Mouse (Mus musculus) induced T-regulatory cell, adult 2 months (primary cell): ENCODE results near the gene 1700003E16Rik.

Experiments
- DNase-seq: peaks from one replicate; pipeline ENCODE4 v3.0.0-alpha.2; 2012; ENCODE audit warnings: low read depth

1700003E16Rik gene

GRCm38 (mm10) chr6:83156259-83156684 is at the start of gene 1700003E16Rik, which contains the start of gene Wdr54:
1700003E16Rik (plus strand) TSS chr6:83156404.
Wdr54 (minus strand) TSS chr6:83156397.
- peak; percentile 76 for DNase-seq

DNA sequence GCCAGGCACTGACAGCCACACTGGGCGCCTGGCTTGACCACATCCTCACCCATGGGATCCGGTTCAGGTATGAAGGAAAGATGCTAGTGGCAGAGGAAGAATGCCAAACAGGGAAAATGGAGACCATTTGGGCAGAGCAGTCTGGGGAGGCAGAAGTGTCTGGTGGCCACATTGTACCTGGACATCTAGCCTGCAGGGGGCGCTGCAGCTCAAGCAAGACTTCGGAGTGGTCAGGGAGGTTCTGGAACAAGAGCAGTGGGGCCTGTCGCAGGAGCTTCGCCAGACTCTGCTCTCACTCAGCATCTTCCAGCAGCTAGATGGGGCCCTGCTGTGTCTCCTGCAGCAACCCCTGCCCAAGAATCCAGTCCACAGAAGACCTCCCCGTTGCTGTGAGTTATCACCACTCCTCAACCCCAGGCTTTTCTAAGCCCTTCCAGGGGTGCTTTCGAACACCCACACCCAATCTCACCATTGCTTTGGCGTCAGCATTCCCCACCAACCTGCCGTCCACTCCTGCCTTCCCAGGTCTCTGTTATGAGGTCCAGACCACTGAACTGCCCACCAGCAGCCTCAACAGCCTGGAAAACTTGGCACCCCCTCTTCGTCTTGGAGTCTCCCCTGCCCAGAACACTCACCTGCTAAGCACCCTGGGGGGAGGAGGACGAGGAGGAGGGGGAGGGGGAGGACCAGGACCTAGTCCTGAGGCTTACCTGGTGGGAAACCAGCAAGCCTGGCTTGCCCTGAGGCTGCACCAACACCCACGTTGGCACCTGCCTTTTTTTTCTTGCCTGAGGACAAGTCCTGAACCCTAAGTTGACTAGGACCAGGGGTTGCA is 48.4 kb upstream of the 1700003E16Rik start:
- DNase-seq: peak; percentile 90

DNA sequence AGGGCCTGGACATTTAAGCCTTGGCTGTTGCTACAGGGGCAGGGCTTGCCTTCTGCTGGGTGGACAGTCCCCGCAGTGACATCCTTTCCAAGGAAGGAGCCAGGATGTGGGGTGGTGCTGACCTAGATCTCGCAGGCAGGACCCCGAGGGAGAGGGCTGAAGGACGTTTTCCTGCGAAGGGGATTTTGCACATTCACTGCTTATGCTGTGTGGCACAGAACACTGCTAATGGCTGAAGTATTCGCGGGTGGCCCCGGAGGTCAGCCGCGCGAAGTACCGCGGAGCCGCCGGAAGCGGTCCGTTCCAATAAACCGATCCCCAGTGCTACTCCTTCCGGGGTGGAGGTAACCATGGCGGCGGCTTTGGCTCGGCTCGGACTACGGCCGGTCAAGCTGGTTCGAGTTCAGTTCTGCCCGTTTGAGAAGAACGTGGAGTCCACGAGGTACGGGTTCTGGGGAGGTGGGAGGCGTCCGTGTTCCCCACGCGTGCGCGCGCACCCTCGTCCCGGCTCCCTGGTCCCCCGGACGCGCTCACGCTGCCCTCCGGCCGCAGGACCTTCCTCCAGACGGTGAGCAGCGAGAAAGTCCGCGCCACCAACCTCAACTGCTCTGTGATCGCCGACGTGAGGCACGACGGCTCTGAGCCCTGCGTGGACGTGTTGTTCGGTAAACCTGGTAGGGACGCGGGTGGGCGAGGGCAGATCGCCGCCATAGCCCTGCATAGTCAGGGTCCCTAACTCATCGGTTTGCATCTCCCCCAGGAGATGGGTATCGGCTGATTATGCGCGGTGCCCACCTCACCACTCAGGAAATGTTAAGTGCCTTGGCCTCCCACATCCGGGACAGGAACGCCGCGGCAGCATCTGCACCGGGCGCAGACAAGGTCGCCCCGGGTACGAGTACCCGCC is 47.2 kb upstream of the 1700003E16Rik start, which contains the start of gene Mrpl53:
TSS of gene Mrpl53 (plus strand) at position 279 of the 907 bp plus-strand sequence.
- DNase-seq: peak; percentile 81

- no peak for DNase-seq
Measured at GRCm38 (mm10) chr6:83111510-83112136, 44.6 kb upstream of the 1700003E16Rik start.

DNA sequence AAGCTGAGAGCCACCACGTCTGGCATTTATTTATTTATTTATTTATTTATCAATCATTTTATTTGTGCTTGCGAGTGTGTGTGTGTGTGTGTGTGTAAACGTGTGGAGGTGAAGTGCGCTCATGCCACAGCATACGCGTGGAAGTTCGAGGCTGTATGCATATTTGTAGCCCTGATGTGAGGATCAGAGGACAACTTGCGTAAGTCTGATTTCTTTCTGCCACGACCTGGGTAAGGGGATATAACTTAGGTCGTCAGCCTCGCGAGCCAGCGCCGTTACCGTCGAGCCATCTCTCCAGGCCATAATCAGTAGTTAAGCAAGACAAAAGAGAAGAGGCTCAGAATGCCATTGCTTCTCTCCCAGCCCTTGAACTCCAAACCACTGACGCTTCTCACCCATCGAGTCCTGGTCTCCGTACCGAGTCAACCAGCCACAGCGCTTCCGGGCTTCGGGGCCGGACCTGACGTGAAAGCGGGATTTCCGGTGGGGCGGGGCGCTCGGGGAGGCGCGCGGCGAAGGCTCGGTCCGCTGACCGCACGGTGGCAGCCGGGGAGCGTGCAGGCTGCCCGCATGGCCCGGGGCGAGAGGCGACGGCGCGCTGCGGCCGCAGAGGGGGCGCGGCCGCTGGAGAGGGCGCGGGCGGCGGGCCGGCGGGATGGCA is 41.1 kb upstream of the 1700003E16Rik start, which contains the start of gene Mogs:
TSS of gene Mogs (plus strand) at position 486 of the 661 bp plus-strand sequence.
- DNase-seq: peak; percentile 95

GRCm38 (mm10) chr6:83115682-83116372 is 40.4 kb upstream of the 1700003E16Rik start:
- peak; percentile 73 for DNase-seq

- DNase-seq: no peak
Measured at GRCm38 (mm10) chr6:83116373-83117164, 39.6 kb upstream of the 1700003E16Rik start.

DNA sequence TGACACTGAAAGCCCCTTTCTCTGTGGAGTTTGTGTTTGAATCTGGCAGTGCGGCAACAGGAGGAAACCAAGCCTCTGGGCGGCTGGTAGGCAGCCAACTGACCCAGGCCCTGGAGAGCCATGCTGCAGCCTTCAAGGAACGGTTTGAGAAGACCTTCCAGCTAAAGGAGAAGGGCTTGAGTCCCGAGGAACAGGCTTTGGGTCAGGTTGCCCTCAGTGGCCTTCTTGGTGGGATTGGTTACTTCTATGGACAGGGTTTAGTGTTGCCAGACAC is 39.1 kb upstream of the 1700003E16Rik start:
- DNase-seq: no peak

DNA sequence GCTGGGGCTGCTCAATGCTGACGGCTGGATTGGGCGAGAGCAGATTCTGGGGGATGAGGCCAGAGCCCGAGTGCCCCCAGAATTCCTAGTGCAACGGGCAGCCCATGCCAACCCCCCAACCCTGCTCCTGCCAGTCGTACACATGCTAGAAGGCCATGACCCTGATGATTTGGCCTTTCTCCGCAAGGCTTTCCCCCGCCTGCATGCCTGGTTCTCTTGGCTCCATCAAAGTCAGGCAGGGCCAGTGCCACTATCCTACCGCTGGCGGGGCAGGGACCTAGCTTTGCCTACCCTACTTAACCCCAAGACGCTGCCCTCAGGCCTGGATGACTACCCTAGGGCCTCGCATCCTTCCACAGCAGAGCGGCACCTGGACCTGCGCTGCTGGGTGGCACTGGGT is 38.6 kb upstream of the 1700003E16Rik start:
- DNase-seq: no peak

DNA sequence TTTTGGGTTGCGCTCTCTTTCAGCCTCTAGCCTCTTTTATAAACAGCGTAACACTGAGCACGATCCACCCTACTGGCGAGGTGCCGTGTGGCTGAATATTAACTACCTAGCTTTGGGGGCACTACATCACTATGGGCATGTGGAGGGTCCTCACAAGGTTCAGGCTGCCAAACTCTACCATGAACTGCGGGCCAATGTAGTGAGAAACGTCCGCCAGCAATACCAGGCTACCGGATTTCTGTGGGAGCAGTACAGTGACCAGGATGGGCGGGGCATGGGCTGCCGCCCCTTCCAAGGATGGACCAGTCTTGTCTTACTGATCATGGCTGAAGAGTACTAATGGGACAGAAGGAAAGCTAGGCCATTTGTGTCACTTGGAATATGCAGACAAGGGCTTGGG is 37.8 kb upstream of the 1700003E16Rik start:
- no peak for DNase-seq

DNA sequence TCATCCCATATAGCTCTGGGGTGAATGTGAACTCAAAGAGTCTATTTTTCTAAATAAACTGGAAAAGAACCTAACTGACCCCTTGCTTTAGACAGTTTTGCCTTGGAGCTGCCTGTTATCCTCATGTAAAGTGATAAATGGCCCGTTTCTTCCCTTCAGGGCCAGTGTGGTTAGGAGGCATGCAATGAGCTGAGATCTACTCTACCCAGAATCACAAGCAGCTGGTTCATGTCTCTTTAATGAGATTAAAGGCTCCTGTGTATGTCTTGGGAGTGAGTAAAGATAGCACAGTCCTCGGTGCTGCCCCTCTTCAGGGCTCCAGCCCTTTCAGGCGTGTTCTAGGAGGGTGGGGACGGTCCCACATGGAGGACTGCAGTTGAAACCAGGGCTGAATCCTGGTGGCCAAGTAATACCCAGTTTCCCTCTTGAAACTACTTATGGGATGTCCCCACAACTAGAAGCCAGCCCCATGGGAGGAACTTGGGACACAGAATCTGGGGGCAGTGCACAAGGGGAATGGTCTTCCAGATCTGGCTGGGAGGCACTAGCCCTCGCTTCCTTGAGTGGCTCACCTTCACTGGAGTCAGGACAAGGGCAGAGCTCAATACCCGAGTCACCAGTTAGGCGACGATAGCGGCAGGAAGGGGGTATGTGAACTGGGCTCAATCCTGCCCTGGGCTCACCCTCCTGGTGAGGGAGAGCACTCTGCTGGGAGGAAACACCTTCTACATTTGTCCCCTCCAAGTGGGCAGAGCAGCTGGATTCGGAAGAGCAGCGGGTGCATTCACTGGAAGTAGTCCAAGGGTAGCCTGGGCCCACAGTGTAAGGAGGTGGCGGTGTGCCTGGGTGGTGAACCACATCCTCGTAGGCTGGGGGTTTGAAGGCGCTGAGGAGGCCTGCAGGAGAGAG is 37.1 kb upstream of the 1700003E16Rik start:
- DNase-seq: peak; percentile 32

- DNase-seq: no peak
Measured at GRCm38 (mm10) chr6:83119734-83120051, 36.5 kb upstream of the 1700003E16Rik start.

- DNase-seq: peak; percentile 98
Measured at GRCm38 (mm10) chr6:83120930-83121862, 35.0 kb upstream of the 1700003E16Rik start, which contains the start of gene Wbp1. Wbp1 (minus strand) TSS chr6:83121559.

GRCm38 (mm10) chr6:83121863-83122710 is 34.1 kb upstream of the 1700003E16Rik start:
- peak; percentile 23 for DNase-seq

DNA sequence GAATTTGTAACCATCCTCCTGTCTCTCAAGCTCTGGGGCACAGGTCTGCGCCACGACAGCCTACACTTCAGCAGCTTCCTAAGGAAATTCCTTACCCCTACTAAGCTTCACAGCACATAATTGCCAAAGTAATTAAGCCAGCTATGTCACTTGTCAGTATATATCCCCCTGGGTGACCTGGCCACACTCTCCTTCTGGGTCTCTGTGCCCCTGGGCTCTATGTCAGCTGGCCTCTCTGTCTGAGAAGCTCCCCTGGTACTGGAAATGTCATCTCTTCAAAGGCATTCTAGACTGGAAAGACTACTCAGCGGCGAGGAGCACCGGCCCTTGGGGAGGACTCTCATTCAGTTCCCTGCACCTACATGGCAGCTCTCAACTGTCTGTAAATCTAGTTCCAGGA is 33.2 kb upstream of the 1700003E16Rik start:
- DNase-seq: no peak

- DNase-seq: peak; percentile 98
Measured at GRCm38 (mm10) chr6:83124851-83125312, 31.3 kb upstream of the 1700003E16Rik start.

- no peak for DNase-seq
Measured at GRCm38 (mm10) chr6:83125331-83125730, 30.9 kb upstream of the 1700003E16Rik start, which contains the start of gene Ino80b. Ino80b (minus strand) TSS chr6:83125431.
